Mouse (Mus musculus): ENCODE measurements around the gene Tex52. TPM values are rescaled to one million over a fixed set of nuclear protein-coding genes. Genes with fewer than 3 reads are reported as not detected.
A peak's percentile ranks its signal among the peaks of the same experiment; 100 is the strongest.

Gene Tex52
- polyA plus RNA-seq (2012; fragmentation: generic; extraction: Trizol), result 0.21 TPM
- long read RNA-seq, experiment 1, result 0 reads
- long read RNA-seq, experiment 2, result 0 reads

GRCm38 (mm10) chr6:128375192-128375591, at the start of gene Tex52, which contains the start of gene Gm44596:
Tex52 (plus strand) TSS chr6:128375456.
Gm44596 (plus strand) TSS chr6:128375503.
- Histone ChIP-seq H3K36me3 (ENCODE audit: control insufficient read depth, insufficient read depth) (peaks cover 50% of the 10 kb centered on the region), H3K79me3 (ENCODE audit: low read depth) (peaks cover 2% of the 10 kb centered on the region), H3K4me3 (ENCODE audit: insufficient read depth, poor library complexity, severe bottlenecking) (no peak within 1 kb of the TSS), H3K79me2 (ENCODE audit: control insufficient read depth, insufficient read depth) (no peaks in the 10 kb centered on the region), H3K27me3 (ENCODE audit: control insufficient read depth, insufficient read depth, insufficient read length) (no peaks in the 10 kb centered on the region), H3ac (ENCODE audit: control insufficient read depth, insufficient read length, low read depth) (no peak within 1 kb of the TSS)
- no peak for TF ChIP-seq MYOG (IDR thresholded peaks at IDR 0.05; ENCODE audit: control insufficient read depth, extremely low read depth, insufficient read length)
- no peak for TF ChIP-seq USF1 (IDR thresholded peaks at IDR 0.05; ENCODE audit: low read depth)
- no peak for TF ChIP-seq CTCF (IDR thresholded peaks at IDR 0.05; ENCODE audit: control insufficient read depth, insufficient read depth, insufficient read length)
- no peak for TF ChIP-seq MYOD1 (IDR thresholded peaks at IDR 0.05; ENCODE audit: control insufficient read depth, insufficient read length, low read depth)
- TF ChIP-seq FOSL1 (IDR thresholded peaks at IDR 0.05; ENCODE audit: insufficient read depth, low read length, poor library complexity, severe bottlenecking), result no peak

GRCm38 (mm10) chr6:128334397-128335124, 40.7 kb upstream of the Tex52 start:
- Histone ChIP-seq H3ac (ENCODE audit: control insufficient read depth, insufficient read length, low read depth) (no peak overlapping the region), H3K79me2 (ENCODE audit: control insufficient read depth, insufficient read depth) (no peaks in the 10 kb centered on the region), H3K36me3 (ENCODE audit: control insufficient read depth, insufficient read depth) (peaks cover 13% of the 10 kb centered on the region), H3K27me3 (ENCODE audit: control insufficient read depth, insufficient read depth, insufficient read length) (no peaks in the 10 kb centered on the region), H3K4me3 (ENCODE audit: insufficient read depth, poor library complexity, severe bottlenecking) (no peak overlapping the region), H3K79me3 (ENCODE audit: low read depth) (no peaks in the 10 kb centered on the region)
- TF ChIP-seq CEBPB (IDR thresholded peaks at IDR 0.05; ENCODE audit: low read depth), result no peak
- TF ChIP-seq CTCF (IDR thresholded peaks at IDR 0.05; ENCODE audit: control insufficient read depth, insufficient read depth, insufficient read length), result peak; percentile 5

GRCm38 (mm10) chr6:128337467-128337866, 37.8 kb upstream of the Tex52 start:
- Histone ChIP-seq H3K27me3 (ENCODE audit: control insufficient read depth, insufficient read depth, insufficient read length) (no peaks in the 10 kb centered on the region), H3K4me3 (ENCODE audit: insufficient read depth, poor library complexity, severe bottlenecking) (no peak overlapping the region), H3ac (ENCODE audit: control insufficient read depth, insufficient read length, low read depth) (no peak overlapping the region), H3K79me2 (ENCODE audit: control insufficient read depth, insufficient read depth) (no peaks in the 10 kb centered on the region), H3K36me3 (ENCODE audit: control insufficient read depth, insufficient read depth) (peaks cover 13% of the 10 kb centered on the region), H3K79me3 (ENCODE audit: low read depth) (no peaks in the 10 kb centered on the region)
- TF ChIP-seq FOSL1 (IDR thresholded peaks at IDR 0.05; ENCODE audit: insufficient read depth, low read length, poor library complexity, severe bottlenecking) (no peak), CEBPB (IDR thresholded peaks at IDR 0.05; ENCODE audit: low read depth) (no peak), MYOG (IDR thresholded peaks at IDR 0.05; ENCODE audit: control insufficient read depth, extremely low read depth, insufficient read length) (no peak), USF1 (IDR thresholded peaks at IDR 0.05; ENCODE audit: low read depth) (no peak), CTCF (IDR thresholded peaks at IDR 0.05; ENCODE audit: control insufficient read depth, insufficient read depth, insufficient read length) (no peak), MAX (IDR thresholded peaks at IDR 0.05) (no peak), MYOD1 (IDR thresholded peaks at IDR 0.05; ENCODE audit: control insufficient read depth, insufficient read length, low read depth) (no peak)

- no peak overlapping the region for H3K4me3 ChIP-seq (ENCODE audit: insufficient read depth, poor library complexity, severe bottlenecking)
- H3K27me3 ChIP-seq (ENCODE audit: control insufficient read depth, insufficient read depth, insufficient read length), result no peaks in the 10 kb centered on the region
- TF ChIP-seq USF1 (IDR thresholded peaks at IDR 0.05; ENCODE audit: low read depth), result no peak
- TF ChIP-seq MYOD1 (IDR thresholded peaks at IDR 0.05; ENCODE audit: control insufficient read depth, insufficient read length, low read depth), result no peak
- TF ChIP-seq MAX (IDR thresholded peaks at IDR 0.05), result no peak
- TF ChIP-seq MYOG (IDR thresholded peaks at IDR 0.05; ENCODE audit: control insufficient read depth, extremely low read depth, insufficient read length), result no peak
- no peak for TF ChIP-seq CTCF (IDR thresholded peaks at IDR 0.05; ENCODE audit: control insufficient read depth, insufficient read depth, insufficient read length)
- TF ChIP-seq CEBPB (IDR thresholded peaks at IDR 0.05; ENCODE audit: low read depth), result no peak
- no peak for TF ChIP-seq FOSL1 (IDR thresholded peaks at IDR 0.05; ENCODE audit: insufficient read depth, low read length, poor library complexity, severe bottlenecking)
- peaks cover 2% of the 10 kb centered on the region for H3K79me3 ChIP-seq (ENCODE audit: low read depth)
- no peaks in the 10 kb centered on the region for H3K79me2 ChIP-seq (ENCODE audit: control insufficient read depth, insufficient read depth)
- H3K36me3 ChIP-seq (ENCODE audit: control insufficient read depth, insufficient read depth), result peaks cover 13% of the 10 kb centered on the region
- no peak overlapping the region for H3ac ChIP-seq (ENCODE audit: control insufficient read depth, insufficient read length, low read depth)
Measured at GRCm38 (mm10) chr6:128338876-128339275, 36.4 kb upstream of the Tex52 start.

GRCm38 (mm10) chr6:128341956-128342723, 33.1 kb upstream of the Tex52 start:
- Histone ChIP-seq H3K79me2 (ENCODE audit: control insufficient read depth, insufficient read depth) (no peaks in the 10 kb centered on the region), H3ac (ENCODE audit: control insufficient read depth, insufficient read length, low read depth) (no peak overlapping the region), H3K27me3 (ENCODE audit: control insufficient read depth, insufficient read depth, insufficient read length) (no peaks in the 10 kb centered on the region), H3K4me3 (ENCODE audit: insufficient read depth, poor library complexity, severe bottlenecking) (no peak overlapping the region), H3K36me3 (ENCODE audit: control insufficient read depth, insufficient read depth) (peaks cover 8% of the 10 kb centered on the region), H3K79me3 (ENCODE audit: low read depth) (peaks cover 4% of the 10 kb centered on the region)
- TF ChIP-seq MYOG (IDR thresholded peaks at IDR 0.05; ENCODE audit: control insufficient read depth, extremely low read depth, insufficient read length), result no peak
- no peak for TF ChIP-seq MYOD1 (IDR thresholded peaks at IDR 0.05; ENCODE audit: control insufficient read depth, insufficient read length, low read depth)
